Mouse (Mus musculus) cerebellum, adult 11 months (tissue): Measurements from ENCODE around the gene Xrcc5.

ENCODE experiments used
- DNase-seq: peaks from one replicate; pipeline ENCODE4 v3.0.0; 2022

Xrcc5 gene

GRCm38 (mm10) chr1:72316409-72316808 is 9.2 kb downstream of the Xrcc5 start:
- no peak for DNase-seq

DNA sequence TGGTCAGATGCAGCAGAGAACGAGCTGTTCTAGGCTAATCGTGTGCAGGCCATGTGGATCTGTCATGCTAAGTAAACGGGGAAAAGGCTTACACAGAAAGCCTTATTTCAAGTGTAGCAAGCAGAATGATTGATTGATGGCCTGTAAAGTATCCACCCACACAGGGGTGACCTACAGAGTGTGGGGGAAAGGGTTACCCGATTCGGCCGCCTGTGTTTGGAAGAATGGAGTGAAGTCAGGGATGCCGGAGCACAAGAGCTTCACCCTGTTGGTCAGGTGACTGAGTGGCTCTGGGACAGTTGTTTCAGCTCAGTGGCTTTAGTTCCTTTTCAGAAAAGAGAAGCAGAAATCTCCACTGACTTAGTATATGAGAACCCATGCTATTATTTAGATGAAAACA is 9.7 kb downstream of the Xrcc5 start:
- no peak for DNase-seq

DNA sequence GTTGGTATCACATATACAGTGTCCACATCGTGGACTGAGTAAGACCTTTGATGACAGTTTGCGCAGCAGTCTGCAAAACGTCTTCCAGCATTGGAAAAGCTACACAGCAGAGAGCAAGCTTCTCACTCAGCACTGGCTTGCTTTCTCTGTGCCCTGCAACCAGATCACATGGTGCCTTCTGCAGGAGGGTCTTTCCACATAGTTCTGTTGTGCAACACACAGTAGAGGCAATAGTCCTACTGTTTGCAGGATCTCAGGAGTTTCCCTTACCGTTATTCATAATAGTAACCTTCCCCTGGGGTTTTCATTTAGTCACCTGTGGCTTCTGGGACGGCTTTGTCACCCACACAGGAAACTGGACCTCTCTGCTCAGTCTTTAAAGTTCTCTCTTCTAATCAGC is 13.5 kb downstream of the Xrcc5 start:
- no peak for DNase-seq

GRCm38 (mm10) chr1:72323248-72323647 is 16.0 kb downstream of the Xrcc5 start:
- DNase-seq, result no peak

DNA sequence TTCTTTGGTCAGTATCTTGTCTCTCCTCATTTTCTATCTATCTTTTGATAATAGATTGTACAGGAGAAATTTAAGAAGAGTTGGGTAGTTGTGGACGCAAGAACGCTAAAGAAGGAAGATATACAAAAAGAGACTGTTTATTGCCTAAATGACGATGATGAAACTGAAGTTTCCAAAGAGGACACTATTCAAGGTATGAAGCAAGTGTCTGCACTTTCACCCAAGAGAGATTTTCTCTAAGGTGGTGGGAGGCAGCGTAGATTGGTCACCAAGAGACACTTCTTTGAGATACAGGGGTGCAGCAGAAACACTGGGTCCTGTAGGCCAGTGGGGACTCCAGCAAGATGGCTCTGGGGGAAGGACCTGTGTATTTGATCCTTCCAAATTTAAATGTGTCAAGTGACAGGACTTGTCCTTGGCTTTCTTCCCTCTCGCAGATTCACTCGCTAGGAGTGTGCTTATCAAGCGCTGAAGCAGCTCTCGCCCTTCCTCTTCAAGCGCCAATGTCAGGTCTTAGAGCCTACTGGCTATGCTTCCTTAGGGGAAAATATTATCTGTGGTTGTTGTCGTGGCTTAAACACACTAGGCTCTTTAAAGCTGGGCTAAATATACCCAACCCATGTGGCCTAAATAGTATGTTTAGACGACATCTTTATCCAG is 19.1 kb downstream of the Xrcc5 start:
- no peak for DNase-seq

- no peak for DNase-seq
Measured at GRCm38 (mm10) chr1:72334807-72335206, 27.6 kb downstream of the Xrcc5 start.

- no peak for DNase-seq
Measured at GRCm38 (mm10) chr1:72336780-72337179, 29.6 kb downstream of the Xrcc5 start.

GRCm38 (mm10) chr1:72338341-72338740 is 31.1 kb downstream of the Xrcc5 start:
- no peak for DNase-seq

DNA sequence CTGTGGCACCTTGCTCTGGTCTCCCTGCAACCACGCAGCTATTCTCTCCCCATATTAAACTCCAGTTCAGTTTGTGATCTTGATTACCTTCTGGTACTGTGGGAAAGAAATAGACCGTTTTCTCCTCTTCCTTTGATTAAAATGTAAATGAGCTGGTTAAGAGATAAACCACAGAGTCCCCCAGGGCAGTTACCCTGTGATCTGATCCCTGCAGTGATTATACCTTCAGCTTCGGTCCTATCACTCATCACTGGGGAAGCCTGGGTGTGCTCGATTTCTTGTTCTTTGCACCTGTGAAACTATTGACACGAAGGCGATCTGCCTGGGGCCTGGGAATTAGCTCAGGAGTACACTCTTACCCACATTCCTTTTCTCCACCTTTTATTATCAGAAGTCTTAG is 40.7 kb downstream of the Xrcc5 start:
- no peak for DNase-seq

- no peak for DNase-seq
Measured at GRCm38 (mm10) chr1:72354856-72355255, 47.6 kb downstream of the Xrcc5 start.

GRCm38 (mm10) chr1:72358216-72358615 is 51.0 kb downstream of the Xrcc5 start:
- no peak for DNase-seq

DNA sequence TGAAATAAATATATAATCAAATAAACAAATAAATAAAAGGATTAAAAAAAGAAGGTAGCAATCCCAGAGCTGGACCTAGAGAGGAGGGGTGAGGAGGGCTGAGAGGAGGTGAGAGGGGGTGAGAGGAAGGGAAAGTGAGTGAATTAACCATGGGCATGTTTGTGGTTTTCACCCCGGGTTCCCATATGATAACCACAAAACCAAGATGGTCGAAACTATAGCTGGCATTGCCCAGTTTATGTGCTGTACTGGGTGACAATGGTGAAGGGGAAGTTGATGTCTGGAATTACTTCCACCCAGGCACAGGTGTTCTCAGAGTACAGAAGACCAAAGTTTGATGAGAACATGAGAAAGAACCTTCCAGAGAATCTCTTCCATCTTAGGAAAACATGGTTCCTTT is 52.2 kb downstream of the Xrcc5 start:
- DNase-seq, result no peak

- no peak for DNase-seq
Measured at GRCm38 (mm10) chr1:72360809-72361208, 53.6 kb downstream of the Xrcc5 start.

DNA sequence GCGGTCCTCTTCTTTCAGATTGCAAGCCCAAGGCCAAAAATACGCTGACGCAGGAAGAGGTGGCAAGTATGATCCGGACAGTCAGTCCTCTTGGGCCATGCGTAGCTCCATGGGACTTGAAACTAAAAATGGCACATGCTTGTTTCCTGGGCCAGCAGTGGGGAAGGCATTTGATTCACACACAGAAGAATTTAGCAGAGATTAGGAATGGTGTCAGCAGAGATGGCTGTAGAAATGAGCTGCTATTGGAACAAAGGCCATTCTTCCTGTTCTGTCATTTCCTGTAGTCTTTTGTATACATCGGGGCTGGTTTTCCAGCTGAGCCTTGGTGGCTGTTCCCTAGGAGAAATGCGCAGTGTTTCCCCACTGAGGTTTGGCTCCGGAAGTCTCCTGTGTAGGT is 57.4 kb downstream of the Xrcc5 start:
- no peak for DNase-seq

DNA sequence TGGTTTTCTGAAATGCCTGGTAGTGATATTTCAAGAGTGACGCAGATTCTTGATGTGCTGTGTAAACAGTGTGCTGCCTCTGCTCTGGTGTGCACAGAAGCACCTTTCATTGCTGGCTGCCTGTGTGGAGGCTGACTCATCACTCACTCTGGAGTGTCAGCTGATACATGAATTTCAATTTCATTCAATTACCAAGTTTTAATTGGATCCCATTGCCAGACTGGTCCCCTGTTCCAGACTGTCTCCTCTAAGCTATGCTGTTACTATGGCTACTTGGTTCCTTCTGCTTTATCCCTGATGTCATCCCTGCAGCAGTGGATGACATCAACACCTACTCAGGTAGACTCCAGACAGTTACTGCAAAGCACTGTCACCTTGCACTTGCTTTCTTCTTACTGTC is 65.3 kb downstream of the Xrcc5 start:
- no peak for DNase-seq

DNA sequence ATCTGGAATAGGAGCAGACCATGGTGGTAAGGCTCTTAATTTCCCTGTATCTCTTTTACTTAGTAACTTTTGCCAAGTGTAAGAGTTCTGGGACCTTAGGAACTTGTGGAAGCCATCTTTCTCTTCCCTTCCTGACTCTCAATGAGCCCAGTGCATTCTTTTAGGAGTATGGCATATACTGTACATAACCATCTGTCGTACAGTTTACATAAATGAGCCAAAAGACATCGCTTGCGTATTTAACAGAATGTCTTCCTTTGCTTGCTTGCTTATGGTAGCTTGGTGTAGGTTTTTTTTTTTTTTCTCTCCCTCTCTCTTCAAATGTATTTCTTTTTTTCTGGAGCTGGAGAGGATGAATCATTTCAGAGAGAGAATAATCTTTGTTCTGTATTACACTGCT is 65.7 kb downstream of the Xrcc5 start:
- no peak for DNase-seq

- DNase-seq, result no peak
Measured at GRCm38 (mm10) chr1:72373648-72374047, 66.4 kb downstream of the Xrcc5 start.

GRCm38 (mm10) chr1:72374049-72374448 is 66.8 kb downstream of the Xrcc5 start:
- no peak for DNase-seq

DNA sequence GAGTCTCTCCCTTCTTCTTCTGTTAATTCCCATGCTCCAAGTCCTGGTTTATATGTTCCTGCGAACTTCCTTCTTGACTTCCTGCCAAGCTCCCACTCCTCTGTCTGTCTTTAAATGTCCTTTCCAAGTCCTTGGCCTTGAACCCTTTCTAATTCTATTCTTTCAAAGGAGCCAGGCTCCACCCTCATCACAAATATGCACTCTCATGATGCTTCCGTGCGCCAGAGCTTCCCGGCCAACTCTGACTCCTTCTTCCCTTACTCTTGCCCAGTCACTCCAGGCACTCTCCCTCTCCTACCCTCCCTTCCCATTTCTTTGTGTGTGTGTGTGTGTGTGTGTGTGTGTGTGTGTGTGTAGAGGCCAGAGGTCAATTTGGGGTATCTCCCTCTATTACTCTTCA is 70.9 kb downstream of the Xrcc5 start:
- DNase-seq, result no peak

DNA sequence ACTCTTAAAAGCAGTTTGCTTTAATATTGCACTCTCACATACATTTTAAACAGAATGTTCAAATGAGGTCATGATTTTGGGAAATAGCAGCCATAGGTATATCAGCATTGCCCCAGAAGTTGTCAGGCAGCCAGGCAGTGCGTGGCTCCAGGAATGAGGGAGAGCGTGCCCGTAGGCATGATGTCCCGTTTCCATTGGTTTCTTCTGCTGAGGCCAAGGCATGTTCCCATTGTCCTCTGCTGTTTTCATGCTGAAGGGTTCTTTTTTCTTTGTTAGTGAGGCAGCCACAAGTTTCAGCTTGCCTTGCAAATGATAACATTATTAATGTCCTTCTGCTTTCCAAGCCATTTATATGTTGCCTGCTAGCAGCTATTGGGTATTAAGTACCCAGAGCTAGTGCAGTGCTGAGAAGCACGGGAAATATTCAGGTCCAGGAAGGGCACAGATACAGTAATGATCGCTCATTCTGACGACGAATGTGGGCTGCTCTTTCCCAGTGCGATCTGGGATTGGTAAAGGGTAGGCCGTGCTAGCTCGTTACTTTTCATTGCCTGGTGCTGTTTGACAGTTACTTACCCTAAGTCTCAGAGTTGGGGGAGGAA is 72.6 kb downstream of the Xrcc5 start:
- no peak for DNase-seq

DNA sequence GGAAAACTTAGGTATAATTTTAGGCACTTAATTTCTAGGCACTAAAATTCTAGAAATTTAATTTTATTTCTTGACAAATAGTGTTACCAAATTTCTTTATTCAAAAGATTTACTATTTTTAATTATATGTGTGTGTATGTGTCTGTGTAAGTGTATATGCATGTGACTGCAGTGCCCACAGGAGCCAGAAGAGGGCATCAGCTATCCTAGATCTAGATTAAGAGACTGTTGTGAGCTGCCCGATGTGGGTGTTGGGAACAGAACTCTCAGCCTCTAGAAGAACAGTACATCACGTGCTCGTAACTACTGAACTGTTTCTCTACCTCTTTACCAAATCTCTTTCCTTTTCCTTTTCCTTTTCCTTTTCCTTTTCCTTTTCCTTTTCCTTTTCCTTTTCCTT is 73.3 kb downstream of the Xrcc5 start:
- DNase-seq, result no peak

- DNase-seq, result no peak
Measured at GRCm38 (mm10) chr1:72383056-72383455, 75.8 kb downstream of the Xrcc5 start.

DNA sequence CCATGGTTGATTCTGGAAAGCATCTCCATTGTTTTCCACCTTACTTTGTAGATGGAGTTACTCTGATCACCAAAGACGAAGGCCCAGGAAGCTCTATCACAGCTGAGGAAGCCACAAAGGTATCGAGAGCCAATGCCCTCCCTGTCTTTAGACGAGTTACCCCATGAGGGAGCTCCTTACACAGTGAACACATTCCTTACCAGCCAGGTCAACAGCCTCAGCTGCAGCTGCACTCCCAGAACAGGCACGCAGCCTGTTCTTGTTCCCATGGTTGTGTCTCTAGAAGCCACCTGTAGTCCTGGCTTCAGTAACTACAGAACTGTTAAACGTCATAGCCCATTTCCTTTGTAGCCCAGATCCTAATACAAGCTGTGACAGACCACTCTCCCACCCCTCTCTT is 76.4 kb downstream of the Xrcc5 start:
- no peak for DNase-seq

DNA sequence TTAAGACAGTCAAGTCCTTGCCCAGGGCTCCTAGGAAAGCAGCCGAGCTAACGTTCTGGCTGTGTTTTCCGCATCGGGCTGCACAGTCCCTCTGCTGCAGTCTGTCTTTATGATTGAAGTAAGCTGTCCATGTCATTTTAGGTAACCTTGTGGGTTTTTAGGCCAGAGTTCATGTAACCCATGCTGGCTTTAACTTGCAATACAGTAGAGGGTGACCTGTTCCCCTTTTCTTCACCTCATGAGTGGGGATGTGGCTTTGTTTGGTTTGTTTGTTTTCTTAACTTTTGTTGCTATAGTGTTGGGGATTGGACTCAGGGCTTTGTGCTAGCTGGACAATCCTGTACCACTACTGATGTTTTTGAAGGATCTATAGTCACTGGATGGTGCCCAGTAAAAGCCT is 83.2 kb downstream of the Xrcc5 start:
- DNase-seq, result no peak

- no peak for DNase-seq
Measured at GRCm38 (mm10) chr1:72399720-72400401, 92.6 kb downstream of the Xrcc5 start.
